Mouse (Mus musculus) liver, adult (tissue): ENCODE measurements at regions not wholly inside any gene's neighbourhood (a gene's known extent, or its start where the extent isn't known, plus 50 kb on each side); places are given as distances from the start of the nearest gene placed in this dataset.

ENCODE experiments used
- GATA4 ChIP-seq: IDR thresholded peaks from 2 replicates; pipeline ENCODE4 v1.6.1; 2014; ENCODE audit warnings: mild to moderate bottlenecking, low read length; ENCODE audit not compliant: insufficient replicate concordance

- TF ChIP-seq GATA4 = no peak
Measured at GRCm38 (mm10) chr1:184668428-184668827, 64.0 kb downstream of the Hlx start.

GRCm38 (mm10) chr1:184668022-184668421 is 64.4 kb downstream of the Hlx start:
- no peak for TF ChIP-seq GATA4

GRCm38 (mm10) chr1:184665243-184665642 is 67.2 kb downstream of the Hlx start:
- no peak for TF ChIP-seq GATA4

DNA sequence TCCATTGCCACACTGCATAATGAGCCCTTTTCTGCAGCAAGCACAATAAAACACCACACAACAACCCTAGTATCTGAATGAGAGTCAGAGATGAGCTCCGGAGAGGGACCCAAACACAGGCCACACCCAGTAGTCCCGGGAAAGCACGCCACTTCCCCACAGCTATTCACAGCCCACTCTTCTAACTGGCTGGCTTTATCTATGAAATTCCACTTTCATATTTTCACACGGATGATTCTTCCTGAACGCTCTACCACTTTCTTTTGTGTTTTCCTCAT is 68.4 kb downstream of the Hlx start:
- TF ChIP-seq GATA4 = no peak

DNA sequence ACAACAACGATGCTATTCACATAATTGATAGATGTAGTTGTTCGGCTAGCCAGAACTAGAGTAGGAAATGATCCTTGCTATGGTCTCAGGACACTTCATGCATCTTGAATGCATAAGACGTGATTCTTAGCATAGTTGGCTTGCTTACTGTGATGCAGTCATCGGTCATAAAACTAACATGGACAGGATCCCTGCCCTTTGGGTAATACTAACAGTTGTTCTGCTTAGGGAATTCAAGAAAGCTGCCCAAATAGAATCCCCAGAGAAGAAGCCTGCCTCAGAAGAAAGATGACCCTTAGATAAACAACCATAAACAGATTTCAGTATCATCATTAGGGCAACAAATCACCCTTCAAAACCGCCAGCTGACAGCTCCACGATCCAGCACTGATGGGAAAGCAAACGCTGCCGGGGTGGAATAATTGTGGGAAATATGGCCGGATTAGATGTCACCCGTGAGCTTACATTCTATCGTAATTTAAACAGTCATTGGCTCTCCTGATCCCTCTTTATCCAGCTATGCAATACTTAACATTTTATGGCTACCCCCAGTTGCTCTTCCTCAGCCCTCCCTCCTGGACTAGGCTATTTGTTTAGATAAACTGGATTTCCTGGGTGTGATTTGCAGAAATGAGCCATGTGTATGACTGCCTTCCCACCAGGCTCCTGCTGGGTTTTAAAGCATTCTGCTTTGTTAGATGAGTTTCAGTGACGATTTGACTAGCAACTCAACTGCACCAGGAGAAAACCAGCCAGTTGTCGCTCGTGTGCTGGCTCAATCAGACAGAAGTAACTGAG is 68.9 kb downstream of the Hlx start:
- no peak for TF ChIP-seq GATA4

DNA sequence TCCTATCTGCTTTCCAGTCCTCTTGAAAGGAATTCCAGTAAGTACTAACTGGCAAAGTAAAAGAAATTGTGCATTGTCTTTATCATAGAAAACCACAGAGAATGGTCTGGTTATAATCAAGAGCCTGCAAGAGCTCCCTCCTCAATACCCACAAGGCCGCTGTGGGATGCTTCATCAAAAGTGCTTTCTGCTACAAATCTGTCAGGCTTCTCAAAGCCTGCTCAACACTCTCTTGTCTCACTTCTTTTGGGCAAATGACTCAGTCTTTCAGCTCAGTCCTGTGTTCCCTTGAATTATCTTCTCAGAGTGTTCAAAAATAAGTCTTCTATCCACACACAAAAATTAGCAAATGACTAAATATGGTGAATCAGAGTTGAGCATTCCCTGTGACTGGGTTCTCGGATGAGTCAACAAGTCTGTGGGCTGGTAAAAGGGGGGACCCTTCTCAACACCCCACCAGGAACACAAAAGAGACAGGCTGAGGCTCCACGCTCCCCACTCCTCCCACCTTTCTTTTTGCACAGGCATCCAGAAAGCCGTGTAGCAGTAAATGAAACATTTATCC is 81.8 kb downstream of the Hlx start:
- no peak for TF ChIP-seq GATA4

GRCm38 (mm10) chr1:184647920-184648540 is 84.4 kb downstream of the Hlx start:
- TF ChIP-seq GATA4 = no peak

DNA sequence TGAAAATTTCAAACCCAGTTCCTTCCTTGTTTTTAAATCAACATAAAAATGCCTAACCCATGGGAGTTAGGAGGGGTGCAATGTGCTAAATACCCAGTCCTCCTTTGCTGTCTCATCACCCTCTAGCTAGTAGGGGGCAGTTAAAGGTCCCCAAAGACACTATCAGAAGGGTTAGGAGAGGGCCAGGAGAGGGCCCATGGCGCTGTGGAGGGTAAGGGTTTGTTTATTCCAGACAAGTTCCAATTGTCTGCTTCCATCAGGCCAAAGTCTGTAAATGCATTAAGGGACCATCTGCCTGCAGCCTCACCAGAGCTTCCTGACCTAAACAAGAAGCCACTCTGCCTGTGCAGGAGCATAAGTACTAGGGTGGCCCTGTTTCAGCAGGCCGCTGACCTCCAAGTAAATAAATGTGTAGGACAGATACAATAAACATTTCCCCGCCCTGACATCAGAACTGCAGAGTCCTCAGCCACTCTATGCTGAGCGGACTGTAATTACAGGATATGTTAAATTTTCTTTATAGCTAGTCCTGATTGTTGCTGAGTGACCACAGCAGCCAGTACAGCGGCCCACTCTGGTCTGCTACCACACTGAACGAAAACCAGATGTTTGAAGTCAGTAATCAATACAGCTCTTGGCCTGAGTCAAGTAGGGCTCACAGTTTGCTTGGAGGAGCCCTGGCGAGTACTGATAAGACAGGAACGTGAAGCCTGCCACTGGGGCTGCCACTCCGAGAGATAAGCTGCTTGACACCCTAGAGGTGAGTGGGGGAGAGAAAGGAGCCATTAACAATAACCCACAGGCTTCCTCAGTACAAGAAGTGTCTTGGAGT is 87.4 kb downstream of the Hlx start:
- TF ChIP-seq GATA4 = no peak

DNA sequence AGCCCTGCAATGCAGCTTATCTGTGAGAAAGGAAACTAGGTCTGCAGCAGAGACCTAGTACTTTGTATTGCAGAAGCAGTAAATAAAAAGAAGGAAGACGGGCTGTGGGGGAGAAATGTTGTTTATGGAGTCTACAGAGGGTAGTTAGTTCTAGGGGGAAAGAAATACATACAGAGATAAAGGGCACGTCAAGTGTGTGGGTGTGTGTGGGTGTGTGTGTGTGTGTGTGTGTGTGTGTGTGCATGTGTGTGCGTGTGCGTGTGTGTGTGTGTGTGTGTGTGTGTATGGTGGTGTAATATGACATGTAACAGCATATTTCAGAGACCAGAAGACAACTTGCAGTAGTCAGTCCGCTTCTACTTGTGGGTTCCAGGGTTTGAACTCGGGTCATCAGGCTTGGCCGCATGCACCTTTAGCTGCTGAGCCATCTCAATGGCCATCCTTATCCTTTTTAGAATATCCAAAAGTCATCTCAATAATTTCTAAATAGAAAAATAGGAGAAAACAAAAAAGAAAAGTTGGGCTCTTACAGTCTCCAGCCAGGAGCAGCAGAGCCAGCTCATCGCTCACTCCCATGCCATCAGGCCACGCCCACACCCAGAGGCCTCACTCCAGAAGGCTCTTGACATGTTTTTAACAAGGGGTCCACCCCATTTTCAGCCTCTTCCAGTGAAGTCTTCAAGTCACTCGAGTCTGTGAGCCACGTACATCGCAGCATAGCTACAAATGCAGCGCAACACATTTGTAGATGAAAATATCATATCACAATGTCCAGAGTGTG is 101.5 kb downstream of the Hlx start:
- TF ChIP-seq GATA4 = no peak

GRCm38 (mm10) chr1:184629194-184629593 is 103.2 kb downstream of the Hlx start:
- no peak for TF ChIP-seq GATA4

- no peak for TF ChIP-seq GATA4
Measured at GRCm38 (mm10) chr1:184628566-184629168, 103.8 kb downstream of the Hlx start.

GRCm38 (mm10) chr1:184622462-184622861 is 110.0 kb downstream of the Hlx start:
- TF ChIP-seq GATA4 = no peak

GRCm38 (mm10) chr1:184621950-184622349 is 110.5 kb downstream of the Hlx start:
- TF ChIP-seq GATA4 = peak; percentile 42; the same call in 1 of the 2 replicates

DNA sequence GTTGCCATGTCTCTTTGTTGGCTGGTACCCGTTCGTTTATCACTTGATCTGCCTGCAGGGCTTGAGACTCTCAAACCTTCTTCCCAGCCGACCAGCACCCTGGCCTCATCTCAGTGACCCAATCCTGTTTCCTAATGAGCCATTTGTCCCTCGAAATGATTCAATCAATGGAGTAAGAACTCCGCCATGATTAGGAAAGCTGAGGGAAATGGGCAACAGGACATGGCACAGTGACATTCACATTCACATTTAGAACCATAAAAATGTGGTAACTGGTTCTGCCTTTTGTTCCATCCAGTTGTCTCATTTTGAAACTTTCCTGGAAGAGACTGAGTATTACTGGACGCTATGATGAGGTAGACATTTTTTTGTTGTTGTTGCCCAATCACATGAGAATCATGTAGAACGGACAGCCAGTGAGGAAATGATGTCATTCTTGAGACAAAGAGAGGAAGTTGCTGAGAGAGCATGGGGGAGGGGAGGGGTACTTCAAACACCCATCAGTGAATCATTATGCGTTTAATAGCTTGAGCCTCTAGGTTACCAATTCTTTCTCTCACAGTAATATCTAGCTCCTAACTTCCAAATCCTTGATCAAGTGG is 114.5 kb downstream of the Hlx start:
- TF ChIP-seq GATA4 = no peak

GRCm38 (mm10) chr1:184615991-184616390 is 116.4 kb downstream of the Hlx start:
- TF ChIP-seq GATA4 = no peak
